ENCODE assay signal across 16 mouse cellular contexts in genomic region chr12:33927334-33928098, GRCm38 (mm10). TPM values are rescaled to one million over a fixed set of nuclear protein-coding genes. Genes with fewer than 3 reads are reported as not detected.
DNase-seq lines count a peak whose midpoint lies in the region; ATAC-seq and TF ChIP-seq lines count a peak whose summit lies in the region.
"Had no signal": no experiment of that assay in that cellular context is flagged by ENCODE, and none has a peak within 500 bp of the region (broad histone marks: within the 10 kb centered on the region; RNA-seq: fewer than 3 reads in every experiment).

No protein-coding gene starts in this region.

- H3K4me2 ChIP-seq in forebrain, embryonic 13.5 days: peak overlapping the region; percentile 64
- peak overlapping the region; percentile 60 for H3K4me2 ChIP-seq in hindbrain, postnatal 0 days (ENCODE audit: low read depth, low read length)
- peak overlapping the region; percentile 45 for H3K4me2 ChIP-seq in neural tube, embryonic 11.5 days (ENCODE audit: low read depth)

- no peak for ATAC-seq in forebrain, embryonic 13.5 days
- 0 out of 2 replicates have a peak, but pooled peaks have one; percentile 27 for ATAC-seq in hindbrain, postnatal 0 days
- ATAC-seq in neural tube, embryonic 11.5 days (ENCODE audit: insufficient read depth, low FRiP score, low TSS enrichment): no peak
- no peak for ATAC-seq in erythroblast, adult 5-6 weeks (replicated peaks; ENCODE audit: low FRiP score, poor library complexity, severe bottlenecking)

- H3K36me3 ChIP-seq in forebrain, embryonic 13.5 days (ENCODE audit: poor library complexity, severe bottlenecking): no peaks in the 10 kb centered on the region
- H3K36me3 ChIP-seq in hindbrain, postnatal 0 days (ENCODE audit: insufficient read depth, low read length): no peaks in the 10 kb centered on the region
- no peaks in the 10 kb centered on the region for H3K36me3 ChIP-seq in neural tube, embryonic 11.5 days (ENCODE audit: control insufficient read depth, insufficient read depth, low read length)
- H3K36me3 ChIP-seq: limb, embryonic 13.5 days had no signal

- H3K9ac ChIP-seq in forebrain, embryonic 13.5 days: no peak overlapping the region
- H3K9ac ChIP-seq in hindbrain, postnatal 0 days (replicated peaks; ENCODE audit: low read length): no peak overlapping the region
- H3K9ac ChIP-seq in neural tube, embryonic 11.5 days (ENCODE audit: low read length): no peak overlapping the region
- H3K9ac ChIP-seq: limb, embryonic 13.5 days; lung, embryonic 14.5 days had no signal

- no peak overlapping the region for H3K4me3 ChIP-seq in forebrain, embryonic 13.5 days
- H3K4me3 ChIP-seq in hindbrain, postnatal 0 days (ENCODE audit: low read length): peak overlapping the region; percentile 36
- H3K4me3 ChIP-seq in neural tube, embryonic 11.5 days (ENCODE audit: low read depth, low read length): no peak overlapping the region

- H3K9me3 ChIP-seq in forebrain, embryonic 13.5 days (replicated peaks): no peaks in the 10 kb centered on the region
- no peaks in the 10 kb centered on the region for H3K9me3 ChIP-seq in hindbrain, postnatal 0 days (ENCODE audit: low read length)
- H3K9me3 ChIP-seq in neural tube, embryonic 11.5 days (ENCODE audit: control insufficient read depth, low read length): no peaks in the 10 kb centered on the region
- H3K9me3 ChIP-seq: limb, embryonic 13.5 days had no signal

- DNase-seq in embryo, embryonic 11 days: peak; percentile 44
- DNase-seq in hindbrain, postnatal 0 days (ENCODE audit: low spot score): peak; percentile 28
- peak; percentile 47 for DNase-seq in neural tube, embryonic 11.5 days (ENCODE audit: low spot score)
- DNase-seq in heart, adult 18-20 months: no peak
- DNase-seq in kidney, postnatal 25 days: no peak
- no peak for DNase-seq in left cerebral cortex, adult 18-20 months (ENCODE audit: low spot score in 2 of 2)
- DNase-seq: heart, postnatal 36 days; kidney, adult 8-10 months; layer of hippocampus, adult 9-11 months had no signal

- under 1% methylated on average over 15 of the region's 15 CpGs for WGBS in forebrain, embryonic 13.5 days
- WGBS in hindbrain, postnatal 0 days: 1% methylated on average over 15 of the region's 15 CpGs
- 2% methylated on average over 15 of the region's 15 CpGs for WGBS in neural tube, embryonic 11.5 days

- no peak overlapping the region for H3K27ac ChIP-seq in forebrain, embryonic 13.5 days
- no peak overlapping the region for H3K27ac ChIP-seq in hindbrain, postnatal 0 days
- no peak overlapping the region for H3K27ac ChIP-seq in neural tube, embryonic 11.5 days (ENCODE audit: low read depth, low read length)
- H3K27ac ChIP-seq: limb, embryonic 13.5 days had no signal

- peaks cover 21% of the 10 kb centered on the region for H3K4me1 ChIP-seq in forebrain, embryonic 13.5 days
- peaks cover 11% of the 10 kb centered on the region for H3K4me1 ChIP-seq in hindbrain, postnatal 0 days (ENCODE audit: insufficient read depth, low read length)
- peaks cover 12% of the 10 kb centered on the region for H3K4me1 ChIP-seq in neural tube, embryonic 11.5 days (ENCODE audit: control insufficient read depth, insufficient read depth, low read length)

- no peak for TF ChIP-seq CTCF in hindbrain, postnatal 0 days (IDR thresholded peaks at IDR 0.05; ENCODE audit: low read depth)

- H3K27me3 ChIP-seq in forebrain, embryonic 13.5 days: peaks cover 39% of the 10 kb centered on the region
- H3K27me3 ChIP-seq in hindbrain, postnatal 0 days (ENCODE audit: insufficient read depth, low read length): peaks cover 17% of the 10 kb centered on the region
- H3K27me3 ChIP-seq in neural tube, embryonic 11.5 days (ENCODE audit: control insufficient read depth, insufficient read depth, low read length): peaks cover 30% of the 10 kb centered on the region

RNA-seq across cellular contexts. Expression of gene Ferd3l, which starts 0.7 kb away (rescaled TPM):
- polyA plus RNA-seq in forebrain, embryonic 13.5 days (2015; fragmentation: Nextera tagmentation; extraction: Ambion mirVana): not detected in 2 replicates
- total RNA-seq in hindbrain, postnatal 0 days (2014; rRNA removed): 1.4 TPM in 1 of 2 replicates, not detected in the other
- polyA plus RNA-seq in hindbrain, postnatal 0 days (2015; fragmentation: Nextera tagmentation; extraction: Ambion mirVana): 0.16 and 0.28 TPM in 2 replicates
- 0.72 and 1.2 TPM in 2 replicates for polyA plus RNA-seq in neural tube, embryonic 11.5 days (2014; fragmentation: Nextera tagmentation; extraction: Ambion mirVana)
- total RNA-seq in heart, adult 18-20 months (2021): not detected
- total RNA-seq in left cerebral cortex, adult 18-20 months (2021): not detected
- total RNA-seq in erythroblast, adult 5-6 weeks (2015; ENCODE audit: low replicate concordance): not detected in 2 replicates
- total RNA-seq in erythroblast, adult 5-6 weeks (2017; ENCODE audit: low replicate concordance): not detected in 2 replicates
- total RNA-seq: heart, adult 8-10 months; heart, postnatal 36 days; megakaryocyte, adult 5-6 weeks had no signal
- polyA plus RNA-seq: limb, embryonic 13.5 days; lung, embryonic 14.5 days; small intestine, adult 2 months had no signal

RNA-seq across cellular contexts. Expression of gene Twist1, which starts 30.0 kb away (rescaled TPM):
- polyA plus RNA-seq in forebrain, embryonic 13.5 days (2015; fragmentation: Nextera tagmentation; extraction: Ambion mirVana): 0.62 and 0.73 TPM in 2 replicates
- total RNA-seq in hindbrain, postnatal 0 days (2014; rRNA removed): 1.5 and 3.7 TPM in 2 replicates
- 1.1 TPM in 2 replicates for polyA plus RNA-seq in hindbrain, postnatal 0 days (2015; fragmentation: Nextera tagmentation; extraction: Ambion mirVana)
- 20.9 and 25.2 TPM in 2 replicates for polyA plus RNA-seq in neural tube, embryonic 11.5 days (2014; fragmentation: Nextera tagmentation; extraction: Ambion mirVana)
- 1 to 10 TPM; 1.3 to 2.3 TPM for total RNA-seq in heart, adult 18-20 months (2021)
- total RNA-seq in left cerebral cortex, adult 18-20 months (2021): 1 to 10 TPM; 1.0 to 1.5 TPM
- total RNA-seq in erythroblast, adult 5-6 weeks (2015; ENCODE audit: low replicate concordance): not detected in 2 replicates
- total RNA-seq in erythroblast, adult 5-6 weeks (2017; ENCODE audit: low replicate concordance): not detected in 2 replicates
- total RNA-seq: megakaryocyte, adult 5-6 weeks had no signal

Comparison
In these comparisons a context has a peak if more than half of its experiments do, and no peak if none do; other contexts are left out.
1. DNase-seq: peak in embryo, embryonic 11 days (single experiment), hindbrain, postnatal 0 days (single experiment) and neural tube, embryonic 11.5 days (single experiment); none in heart, adult 18-20 months (0 of 2), kidney, postnatal 25 days (0 of 2) and left cerebral cortex, adult 18-20 months (0 of 2).
2. Peak in every context shown above with its lines, with median percentiles within 50 percentile points of each other: H3K4me2 ChIP-seq.